Mouse (Mus musculus) gastrocnemius, postnatal 14 days (tissue): Measurements from ENCODE around the gene Mrpl52. TPM values are rescaled to one million over a fixed set of nuclear protein-coding genes. Genes with fewer than 3 reads are reported as not detected.

Experiments used
- DNase-seq: peaks from one replicate; pipeline ENCODE4 v3.0.0; 2021; ENCODE audit warnings: mixed read lengths
- intact Hi-C: fragments of 180-260 bp; cut with DNase I; formaldehyde crosslinking; loops from one replicate; pipeline ENCODE4 v1.15.1; 2025; ENCODE audit warnings: low total_unique reads
- total RNA-seq, 2 experiments: library from RNA; stranded (reverse); gene quantifications; 2 replicates each; pipeline ENCODE4 v1.2.3; 2021

The Mrpl52 gene
- total RNA-seq, 2 experiments from 2014 or later = 107 to 116 TPM

GRCm38 (mm10) chr14:54457907-54458569, 31.3 kb downstream of the Mrpl52 start:
- intact Hi-C loops = no loop called here
- no peak for DNase-seq

GRCm38 (mm10) chr14:54462146-54462545, 35.4 kb downstream of the Mrpl52 start:
- DNase-seq = no peak
- intact Hi-C loops = no loop called here

GRCm38 (mm10) chr14:54463108-54463958, 36.6 kb downstream of the Mrpl52 start:
- intact Hi-C loops = no loop called here
- no peak for DNase-seq

- intact Hi-C loops = no loop called here
These were observed 37.2 kb downstream of the Mrpl52 start, which contains the start of gene Lrp10 for GRCm38 (mm10) chr14:54463959-54464292. Gene Lrp10, plus strand, starts transcription at chr14:54464137.

GRCm38 (mm10) chr14:54464293-54465005, 37.7 kb downstream of the Mrpl52 start:
- intact Hi-C loops = no loop called here
- peak; percentile 54 for DNase-seq

More at GRCm38 (mm10) chr14:54463959-54464292, 37.2 kb downstream of the Mrpl52 start, which contains the start of gene Lrp10:
- peak; percentile 90 for DNase-seq

- intact Hi-C loops = no loop called here
These were observed 44.8 kb downstream of the Mrpl52 start for GRCm38 (mm10) chr14:54471467-54471866.

GRCm38 (mm10) chr14:54472671-54473070, 46.0 kb downstream of the Mrpl52 start:
- DNase-seq = no peak
- intact Hi-C loops = no loop called here

More at GRCm38 (mm10) chr14:54471467-54471866, 44.8 kb downstream of the Mrpl52 start:
- no peak for DNase-seq

- intact Hi-C loops = no loop called here
- no peak for DNase-seq
These were observed 48.0 kb downstream of the Mrpl52 start for GRCm38 (mm10) chr14:54474744-54475143.

GRCm38 (mm10) chr14:54475941-54476844, 49.5 kb downstream of the Mrpl52 start, which contains the start of gene Rem2:
Gene Rem2, plus strand, starts transcription at chr14:54476100.
- no peak for DNase-seq
- intact Hi-C loops = no loop called here

- intact Hi-C loops = no loop called here
- no peak for DNase-seq
These were observed 50.6 kb downstream of the Mrpl52 start for GRCm38 (mm10) chr14:54477172-54477909.

Other genes starting within 250 kb of the Mrpl52 start
- 10 to 100 TPM; 67.4 to 70.3 TPM for gene Dad1, start 172.8 kb upstream of the Mrpl52 start, total RNA-seq
- gene Abhd4, start 172.7 kb upstream of the Mrpl52 start, total RNA-seq = 10 to 100 TPM; 18.4 to 19.9 TPM
- gene Olfr49, start 142.0 kb upstream of the Mrpl52 start, total RNA-seq = not detected
- gene Oxa1l, start 66.1 kb upstream of the Mrpl52 start, total RNA-seq = 10 to 100 TPM; 54.7 to 57.7 TPM
- 1 to 10 TPM; 2.9 to 3.4 TPM for gene Slc7a7, start 9.1 kb upstream of the Mrpl52 start, total RNA-seq
- 10 to 100 TPM; 52.0 to 68.1 TPM for gene Mmp14, start 4.7 kb downstream of the Mrpl52 start, total RNA-seq
- gene Lrp10, start 37.2 kb downstream of the Mrpl52 start, total RNA-seq = 10 to 100 TPM; 33.5 to 37.2 TPM
- not detected for gene Rem2, start 49.2 kb downstream of the Mrpl52 start, total RNA-seq
- gene Prmt5, start 90.6 kb downstream of the Mrpl52 start, total RNA-seq = 10 to 100 TPM; 27.9 to 28.9 TPM
- gene Haus4, start 127.7 kb downstream of the Mrpl52 start, total RNA-seq = 1 to 10 TPM; 5.8 to 6.5 TPM
- gene Ajuba, start 150.6 kb downstream of the Mrpl52 start, total RNA-seq = 1 to 10 TPM; 5.7 to 5.8 TPM
- 1 to 10 TPM; 2.9 to 3.3 TPM for gene 4931414P19Rik, start 179.1 kb downstream of the Mrpl52 start, total RNA-seq
- 100 to 1,000 TPM; 196 to 203 TPM for gene Psmb5, start 191.1 kb downstream of the Mrpl52 start, total RNA-seq
- not detected for gene Psmb11, start 194.5 kb downstream of the Mrpl52 start, total RNA-seq
- gene Gm17606, start 214.0 kb downstream of the Mrpl52 start, total RNA-seq = not detected
- under 1 TPM; 0.53 to 0.55 TPM for gene Cdh24, start 214.5 kb downstream of the Mrpl52 start, total RNA-seq